ENCODE assay signal across 9 mouse cellular contexts in the genomic region with DNA sequence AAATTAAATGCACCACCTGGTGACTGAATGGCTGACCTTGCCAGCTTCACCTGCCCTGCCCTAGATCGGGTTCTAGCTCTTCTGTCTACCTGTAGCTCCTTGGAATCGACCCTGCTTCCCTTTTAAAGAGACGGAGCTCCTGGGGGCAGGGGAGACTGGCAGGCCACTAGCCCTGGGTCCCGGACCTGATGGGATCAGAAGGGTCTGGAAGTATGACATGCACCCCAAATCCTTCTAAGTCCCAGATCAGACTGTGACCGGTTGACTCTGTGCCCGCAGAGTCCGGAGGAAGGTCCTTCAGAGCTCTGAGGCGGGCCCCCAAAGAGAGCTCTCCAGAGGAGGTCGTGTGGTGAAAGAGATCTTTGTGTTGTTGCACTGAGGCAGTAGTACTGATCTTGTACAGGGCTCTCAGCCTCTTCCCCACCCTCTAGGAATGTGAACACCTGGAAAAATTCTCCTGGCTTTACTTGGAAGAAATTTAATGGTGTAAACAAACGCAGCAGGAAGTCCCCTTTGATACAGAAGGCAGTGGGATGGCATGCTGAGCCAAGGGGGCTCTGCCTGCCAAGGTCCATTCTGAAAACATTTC.
DNase-seq lines count a peak whose midpoint lies in the region; ATAC-seq lines count a peak whose summit lies in the region.
"Had no signal": no experiment of that assay in that cellular context is flagged by ENCODE, and none has a peak within 500 bp of the region (broad histone marks: within the 10 kb centered on the region; RNA-seq: fewer than 3 reads in every experiment).

No protein-coding gene starts in this region.

- no peak for DNase-seq in kidney, adult 18-20 months
- no peak for DNase-seq in gastrocnemius, postnatal 10 days
- DNase-seq in layer of hippocampus, adult 9-11 months: no peak
- no peak for DNase-seq in spleen, adult 18-20 months

- peak overlapping the region; percentile 77 for H3K27ac ChIP-seq in kidney, embryonic 16.5 days (ENCODE audit: low read length)
- no peak overlapping the region for H3K27ac ChIP-seq in forebrain, embryonic 12.5 days
- peak overlapping the region; percentile 66; the same call in 1 of the 2 replicates for H3K27ac ChIP-seq in limb, embryonic 12.5 days
- no peak overlapping the region for H3K27ac ChIP-seq in neural tube, embryonic 14.5 days (ENCODE audit: low read depth, low read length)

- peak overlapping the region; percentile 35 for H3K4me3 ChIP-seq in kidney, embryonic 16.5 days (ENCODE audit: low read length)
- peak overlapping the region; percentile 24 for H3K4me3 ChIP-seq in forebrain, embryonic 12.5 days (replicated peaks)
- peak overlapping the region; percentile 28 for H3K4me3 ChIP-seq in limb, embryonic 12.5 days (replicated peaks)
- H3K4me3 ChIP-seq in neural tube, embryonic 14.5 days (ENCODE audit: low read depth, low read length): peak overlapping the region; percentile 14; the same call in 1 of the 2 replicates

- peaks cover 27% of the 10 kb centered on the region for H3K4me1 ChIP-seq in kidney, embryonic 16.5 days (ENCODE audit: insufficient read depth, low read length)
- H3K4me1 ChIP-seq in forebrain, embryonic 12.5 days: peaks cover 22% of the 10 kb centered on the region
- peaks cover 29% of the 10 kb centered on the region for H3K4me1 ChIP-seq in limb, embryonic 12.5 days (replicated peaks)
- H3K4me1 ChIP-seq in neural tube, embryonic 14.5 days (ENCODE audit: control insufficient read depth, insufficient read depth, low read length): peaks cover 23% of the 10 kb centered on the region

- peak; percentile 63; the same call in 1 of the 2 replicates for ATAC-seq in kidney, embryonic 16.5 days (ENCODE audit: low FRiP score, low TSS enrichment)
- peak; percentile 48; the same call in 1 of the 2 replicates for ATAC-seq in forebrain, embryonic 12.5 days (ENCODE audit: low FRiP score)
- ATAC-seq in limb, embryonic 12.5 days (ENCODE audit: insufficient number of reproducible peaks, insufficient read depth, low FRiP score, low TSS enrichment, low read depth): peak; percentile 80
- ATAC-seq in neural tube, embryonic 14.5 days (ENCODE audit: low read depth): peak; percentile 76
- ATAC-seq: Patski had no signal

- no peaks in the 10 kb centered on the region for H3K9me3 ChIP-seq in kidney, embryonic 16.5 days (ENCODE audit: low read length)
- no peaks in the 10 kb centered on the region for H3K9me3 ChIP-seq in forebrain, embryonic 12.5 days
- no peaks in the 10 kb centered on the region for H3K9me3 ChIP-seq in limb, embryonic 12.5 days
- no peaks in the 10 kb centered on the region for H3K9me3 ChIP-seq in neural tube, embryonic 14.5 days (ENCODE audit: control insufficient read depth, low read length)

- H3K36me3 ChIP-seq in kidney, embryonic 16.5 days (ENCODE audit: insufficient read depth, low read length): no peaks in the 10 kb centered on the region
- H3K36me3 ChIP-seq in forebrain, embryonic 12.5 days (replicated peaks): no peaks in the 10 kb centered on the region
- no peaks in the 10 kb centered on the region for H3K36me3 ChIP-seq in limb, embryonic 12.5 days
- H3K36me3 ChIP-seq in neural tube, embryonic 14.5 days (ENCODE audit: control insufficient read depth, insufficient read depth, low read length): no peaks in the 10 kb centered on the region

- no peaks in the 10 kb centered on the region for H3K27me3 ChIP-seq in kidney, embryonic 16.5 days (ENCODE audit: insufficient read depth, low read length)
- peaks cover 54% of the 10 kb centered on the region for H3K27me3 ChIP-seq in forebrain, embryonic 12.5 days
- H3K27me3 ChIP-seq in limb, embryonic 12.5 days: peaks cover 23% of the 10 kb centered on the region
- H3K27me3 ChIP-seq in neural tube, embryonic 14.5 days (ENCODE audit: control insufficient read depth, insufficient read depth, low read length): no peaks in the 10 kb centered on the region
- H3K27me3 ChIP-seq: Patski had no signal

- H3K4me2 ChIP-seq in kidney, embryonic 16.5 days (replicated peaks; ENCODE audit: low read depth, low read length): peak overlapping the region; percentile 62
- H3K4me2 ChIP-seq in forebrain, embryonic 12.5 days: peak overlapping the region; percentile 56
- H3K4me2 ChIP-seq in limb, embryonic 12.5 days: peak overlapping the region; percentile 58
- peak overlapping the region; percentile 45 for H3K4me2 ChIP-seq in neural tube, embryonic 14.5 days (ENCODE audit: low read depth, low read length)

- WGBS in kidney, embryonic 16.5 days: 16% methylated on average over 10 of the region's 10 CpGs
- 4% methylated on average over 10 of the region's 10 CpGs for WGBS in forebrain, embryonic 12.5 days
- 2% methylated on average over 10 of the region's 10 CpGs for WGBS in limb, embryonic 12.5 days
- 3% methylated on average over 10 of the region's 10 CpGs for WGBS in neural tube, embryonic 14.5 days

- peak overlapping the region; percentile 59 for H3K9ac ChIP-seq in kidney, embryonic 16.5 days (replicated peaks; ENCODE audit: low read length)
- no peak overlapping the region for H3K9ac ChIP-seq in forebrain, embryonic 12.5 days
- H3K9ac ChIP-seq in limb, embryonic 12.5 days (replicated peaks): no peak overlapping the region
- H3K9ac ChIP-seq in neural tube, embryonic 14.5 days (replicated peaks; ENCODE audit: low read depth, low read length): no peak overlapping the region

Comparison
In these comparisons a context has a peak if more than half of its experiments do, and no peak if none do; other contexts are left out.
1. H3K27ac ChIP-seq: peak in kidney, embryonic 16.5 days (single experiment) and limb, embryonic 12.5 days (single experiment); none in forebrain, embryonic 12.5 days (single experiment) and neural tube, embryonic 14.5 days (single experiment).
2. Peak in every context shown above with its lines, with median percentiles within 50 percentile points of each other: ATAC-seq, H3K4me2 ChIP-seq and H3K4me3 ChIP-seq.